Mouse (Mus musculus) liver, adult 2 months (tissue): Measurements from ENCODE around the gene Myo19. TPM values are rescaled to one million over a fixed set of nuclear protein-coding genes. Genes with fewer than 3 reads are reported as not detected.

ENCODE experiments used
- DNase-seq: peaks from one replicate; pipeline ENCODE4 v3.0.0-alpha.2; 2011; ENCODE audit warnings: low read depth, low spot score; ENCODE audit errors: extremely low read depth
- H3K27ac ChIP-seq: fragments of 200-500 bp; replicated peaks from 2 replicates; pipeline ENCODE4 v1.5.1; 2012; ENCODE audit warnings: low read depth, mild to moderate bottlenecking, control low read depth, inconsistent platforms, low read length; ENCODE audit not compliant: insufficient read depth
- H3K27me3 ChIP-seq: fragments of 200-500 bp; 2 replicates; pipeline ENCODE4 v1.6.1; 2012; ENCODE audit warnings: mild to moderate bottlenecking, moderate library complexity, low read length, inconsistent platforms; ENCODE audit not compliant: control insufficient read depth, insufficient read depth
- H3K36me3 ChIP-seq: fragments of 200-500 bp; 2 replicates; pipeline ENCODE4 v1.6.1; 2012; ENCODE audit warnings: low read length, inconsistent platforms; ENCODE audit not compliant: control insufficient read depth, insufficient read depth
- H3K4me1 ChIP-seq: fragments of 200-500 bp; 2 replicates; pipeline ENCODE4 v1.6.1; 2011; ENCODE audit warnings: low read length; ENCODE audit not compliant: control insufficient read depth, insufficient read depth
- H3K4me3 ChIP-seq: fragments of 200-500 bp; 2 replicates; pipeline ENCODE4 v1.5.1; 2011; ENCODE audit warnings: low read depth, mild to moderate bottlenecking, control low read depth, low read length, moderate library complexity; ENCODE audit not compliant: insufficient read depth
- H3K79me2 ChIP-seq: fragments of 200-500 bp; 2 replicates; pipeline ENCODE4 v1.6.1; 2012; ENCODE audit warnings: inconsistent platforms, mild to moderate bottlenecking, low read length, moderate library complexity; ENCODE audit not compliant: control insufficient read depth, insufficient read depth
- H3K9ac ChIP-seq: fragments of 200-500 bp; 2 replicates; pipeline ENCODE4 v1.6.1; 2012; ENCODE audit warnings: low read depth, mild to moderate bottlenecking, control low read depth, inconsistent platforms, low read length
- CTCF ChIP-seq: fragments of 200-500 bp; IDR thresholded peaks from 2 replicates; pipeline ENCODE4 v1.5.1; 2011; ENCODE audit warnings: low read depth, low read length, control low read depth
- POLR2A ChIP-seq: fragments of 200-500 bp; IDR thresholded peaks from 2 replicates; pipeline ENCODE4 v1.6.1; 2011; ENCODE audit warnings: low read length, control low read depth; ENCODE audit not compliant: insufficient read depth; ENCODE audit errors: extremely low read depth
- WGBS: fragments of 180-500 bp; shearing (Covaris S2); methylation state at CpG from one replicate; pipeline ENCODE4 v1.1.7; 2018; 5-methylcytosine and 5-hydroxymethylcytosine counted together
- polyA plus RNA-seq: library from polyadenylated mRNA; depleted of rRNA; stranded (reverse); fragments of >200 nt; gene quantifications from 2 replicates; pipeline ENCODE4 v1.2.3, GENCODE M21; 2012
- total RNA-seq: library from RNA; depleted of rRNA; stranded (reverse); fragments of >200 nt; gene quantifications from 2 replicates; pipeline ENCODE4 v1.2.3, GENCODE M21; 2014

The Myo19 gene
- total and polyA plus RNA-seq, 2 experiments, result 2.3 to 7.7 TPM

DNA sequence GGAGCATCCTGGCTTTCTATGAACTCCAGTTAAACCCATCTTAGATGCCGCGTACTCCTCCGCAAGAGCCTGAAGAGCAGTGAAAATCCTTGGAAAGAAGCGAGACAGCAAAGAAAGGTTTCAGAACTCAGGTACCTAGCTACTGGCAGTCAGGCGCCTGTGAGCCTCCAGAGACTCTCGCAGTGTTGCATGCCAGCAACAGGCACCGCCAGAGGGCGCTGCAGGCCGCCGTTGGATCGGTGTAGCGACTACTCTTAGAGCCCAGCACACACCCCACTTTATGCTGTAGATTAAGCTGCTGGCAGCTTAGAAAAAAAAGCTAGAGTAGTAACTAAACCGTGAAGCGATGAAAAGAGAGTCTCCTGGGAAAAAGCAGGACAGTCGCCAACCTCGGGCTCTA is 38.5 kb downstream of the Myo19 start:
- Histone ChIP-seq H3K4me1 (no peaks in the 10 kb centered on the region; the same call in 1 of the 2 replicates), H3K79me2 (peaks cover 4% of the 10 kb centered on the region), H3K36me3 (no peaks in the 10 kb centered on the region), H3K27ac (peak overlapping the region; percentile 6; the same call in 1 of the 2 replicates), H3K4me3 (no peak overlapping the region), H3K9ac (0 out of 2 replicates have a peak overlapping the region, but pooled peaks have one; percentile 4), H3K27me3 (no peaks in the 10 kb centered on the region)
- TF ChIP-seq POLR2A (no peak), CTCF (peak; percentile 95)
- peak; percentile 65 for DNase-seq
- WGBS, result 5% methylated on average over 16 of the region's 16 CpGs

DNA sequence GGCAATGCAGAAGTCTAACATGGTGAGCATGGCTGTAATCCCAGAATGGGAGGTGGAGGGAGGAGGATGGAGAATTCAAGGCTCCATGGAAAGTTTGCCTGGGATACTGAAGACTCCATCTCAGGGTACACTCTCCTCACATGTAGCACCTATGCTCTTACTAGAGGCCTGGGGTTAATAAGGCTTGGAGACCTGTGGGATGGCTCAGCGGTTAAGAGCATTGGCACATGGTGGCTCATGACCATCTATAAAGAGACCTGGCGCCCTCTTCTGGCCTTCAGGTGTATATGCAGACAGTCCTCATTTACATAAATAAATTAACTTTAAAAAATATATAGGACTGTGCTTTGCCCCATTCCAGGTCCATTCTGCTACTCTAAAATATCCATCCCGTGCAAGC is 39.3 kb downstream of the Myo19 start:
- no peaks in the 10 kb centered on the region for H3K27me3 ChIP-seq
- no peaks in the 10 kb centered on the region; the same call in 1 of the 2 replicates for H3K4me1 ChIP-seq
- no peaks in the 10 kb centered on the region for H3K36me3 ChIP-seq
- H3K9ac ChIP-seq, result no peak overlapping the region
- peaks cover 4% of the 10 kb centered on the region for H3K79me2 ChIP-seq
- no peak overlapping the region for H3K4me3 ChIP-seq
- H3K27ac ChIP-seq, result no peak overlapping the region
- WGBS, result 32% methylated on average over 3 of the region's 3 CpGs
- TF ChIP-seq POLR2A (no peak), CTCF (peak; percentile 38; the same call in 1 of the 2 replicates)
- DNase-seq, result peak; percentile 54

DNA sequence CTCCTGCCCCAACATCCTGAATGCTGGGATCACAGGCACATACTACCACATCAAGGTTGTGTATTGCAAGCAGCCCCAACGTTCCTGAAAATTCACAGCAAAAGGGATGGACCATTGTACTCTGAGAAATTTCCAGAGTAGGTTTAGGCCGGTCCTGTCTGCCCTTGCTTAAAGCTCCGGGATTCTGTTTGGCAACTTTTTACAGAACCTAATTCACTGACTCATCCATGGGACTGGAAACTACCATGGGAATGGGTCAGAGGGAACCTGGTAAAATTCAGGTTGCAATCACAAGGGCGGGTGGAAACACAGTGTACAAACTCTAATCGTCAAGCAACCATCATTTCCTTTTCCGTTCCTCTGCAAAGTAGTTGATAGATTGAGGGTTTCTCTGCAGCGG is 40.0 kb downstream of the Myo19 start:
- Histone ChIP-seq H3K79me2 (peaks cover 4% of the 10 kb centered on the region), H3K9ac (no peak overlapping the region), H3K36me3 (no peaks in the 10 kb centered on the region), H3K4me1 (no peaks in the 10 kb centered on the region; the same call in 1 of the 2 replicates), H3K4me3 (no peak overlapping the region), H3K27me3 (no peaks in the 10 kb centered on the region), H3K27ac (no peak overlapping the region)
- 63% methylated on average over 7 of the region's 7 CpGs for WGBS
- no peak for DNase-seq
- TF ChIP-seq CTCF (no peak), POLR2A (no peak)

DNA sequence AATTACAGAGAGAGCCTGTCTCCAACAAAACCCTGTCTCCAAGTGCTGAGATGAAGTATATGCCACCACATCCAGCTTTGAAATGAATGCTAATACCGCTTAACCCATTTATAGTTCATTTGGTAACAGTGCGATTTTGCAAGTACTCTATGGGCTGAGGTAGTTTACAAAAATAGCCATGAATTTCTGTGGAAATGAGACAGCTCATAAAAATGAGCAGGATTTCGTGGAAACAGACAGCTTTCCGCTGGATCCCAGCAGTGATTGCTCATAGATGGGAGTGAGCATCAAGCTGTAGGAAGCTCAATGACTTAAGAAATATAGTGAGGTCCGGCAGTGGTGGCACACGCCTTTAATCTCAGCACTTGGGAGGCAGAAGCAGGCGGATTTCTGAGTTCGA is 41.0 kb downstream of the Myo19 start:
- WGBS, result 86% methylated on average over 8 of the region's 8 CpGs
- no peak overlapping the region for H3K9ac ChIP-seq

DNA sequence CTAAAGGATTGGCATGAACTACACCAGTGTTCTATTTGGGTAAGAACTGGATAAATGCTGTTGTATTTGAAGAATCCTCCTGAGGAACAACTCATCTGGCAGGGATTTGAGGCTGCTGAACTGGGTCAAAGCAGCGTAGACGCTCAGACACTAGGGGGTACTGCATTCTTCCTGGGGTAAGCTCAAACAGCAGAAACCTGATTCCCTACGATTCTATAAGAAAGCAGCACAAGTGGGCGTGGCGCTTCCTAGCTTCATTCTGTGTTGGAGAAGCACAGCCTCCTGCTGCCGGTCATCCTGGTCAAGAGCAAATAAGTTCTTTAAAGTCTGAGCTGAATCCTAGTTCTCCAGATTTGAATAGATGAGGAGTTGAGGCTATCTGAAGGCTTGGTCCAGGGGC is 52.3 kb downstream of the Myo19 start:
- TF ChIP-seq POLR2A (no peak), CTCF (no peak)
- H3K79me2 ChIP-seq, result no peaks in the 10 kb centered on the region
- no peak overlapping the region for H3K27ac ChIP-seq
- no peaks in the 10 kb centered on the region; the same call in 1 of the 2 replicates for H3K27me3 ChIP-seq
- H3K36me3 ChIP-seq, result no peaks in the 10 kb centered on the region
- DNase-seq, result no peak
- 27% methylated on average over 6 of the region's 6 CpGs for WGBS
- H3K9ac ChIP-seq, result no peak overlapping the region
- no peaks in the 10 kb centered on the region for H3K4me1 ChIP-seq
- no peak overlapping the region for H3K4me3 ChIP-seq

More for the DNA sequence above, 41.0 kb downstream of the Myo19 start:
- Histone ChIP-seq H3K4me1 (no peaks in the 10 kb centered on the region), H3K27me3 (no peaks in the 10 kb centered on the region), H3K36me3 (no peaks in the 10 kb centered on the region), H3K4me3 (no peak overlapping the region), H3K27ac (no peak overlapping the region), H3K79me2 (peaks cover 2% of the 10 kb centered on the region)
- TF ChIP-seq POLR2A (no peak), CTCF (no peak)
- DNase-seq, result no peak

DNA sequence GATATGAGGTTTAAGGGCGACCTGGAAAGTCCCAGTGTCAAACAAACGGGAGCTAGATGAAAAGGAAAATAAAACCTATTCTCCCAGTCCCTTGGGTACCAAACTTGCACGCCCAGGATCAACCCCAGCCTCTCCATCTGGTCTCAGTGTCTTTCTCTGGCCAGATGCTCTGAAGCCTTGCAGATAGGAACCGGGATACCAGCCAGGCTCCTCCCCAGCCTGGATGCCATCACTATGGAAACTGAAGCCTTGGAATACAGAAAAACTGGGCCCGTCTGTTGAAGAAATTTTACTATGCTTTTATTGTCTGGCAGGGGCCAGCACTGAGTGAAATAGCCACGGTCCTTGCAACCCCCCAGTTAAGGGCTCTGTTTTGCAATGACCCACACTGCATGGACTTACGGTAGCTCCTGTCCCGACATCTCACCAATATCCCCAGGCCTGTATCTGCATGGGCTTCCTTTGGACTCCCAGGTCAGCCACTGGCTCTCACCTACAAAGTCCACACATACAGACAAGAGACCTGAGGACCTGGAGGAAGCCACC is 59.6 kb downstream of the Myo19 start:
- Histone ChIP-seq H3K4me3 (no peak overlapping the region), H3K27me3 (0 out of 2 replicates have a peak, but pooled peaks cover 3% of the 10 kb centered on the region), H3K36me3 (no peaks in the 10 kb centered on the region), H3K27ac (no peak overlapping the region), H3K9ac (no peak overlapping the region), H3K79me2 (no peaks in the 10 kb centered on the region), H3K4me1 (no peaks in the 10 kb centered on the region)
- no peak for DNase-seq
- TF ChIP-seq CTCF, result no peak
- TF ChIP-seq POLR2A, result no peak
- 71% methylated on average over 8 of the region's 8 CpGs for WGBS
